Mouse (Mus musculus) C2C12 (cell line): ENCODE measurements around the gene Usp9y.

ENCODE experiments used
- CEBPB ChIP-seq: IDR thresholded peaks from one replicate; pipeline ENCODE4 v1.6.1; 2011; ENCODE audit warnings: low read depth, mild to moderate bottlenecking, control low read depth, moderate library complexity
- CTCF ChIP-seq: IDR thresholded peaks from one replicate; pipeline ENCODE4 v1.5.1; 2011; ENCODE audit not compliant: control insufficient read depth, insufficient read depth, insufficient read length
- FOSL1 ChIP-seq: IDR thresholded peaks from one replicate; pipeline ENCODE4 v1.8.0; 2011; ENCODE audit warnings: mild to moderate bottlenecking, low read length; ENCODE audit not compliant: poor library complexity, insufficient read depth, severe bottlenecking
- MAX ChIP-seq: IDR thresholded peaks from one replicate; pipeline ENCODE4 v1.6.1; 2011; ENCODE audit warnings: mild to moderate bottlenecking, control low read depth
- MYOG ChIP-seq: IDR thresholded peaks from one replicate; pipeline ENCODE4 v1.6.1; 2011; ENCODE audit not compliant: control insufficient read depth, insufficient read length; ENCODE audit errors: extremely low read depth
- USF1 ChIP-seq: IDR thresholded peaks from one replicate; pipeline ENCODE4 v1.6.1; 2011; ENCODE audit warnings: low read depth, mild to moderate bottlenecking, control low read depth, moderate library complexity

DNA sequence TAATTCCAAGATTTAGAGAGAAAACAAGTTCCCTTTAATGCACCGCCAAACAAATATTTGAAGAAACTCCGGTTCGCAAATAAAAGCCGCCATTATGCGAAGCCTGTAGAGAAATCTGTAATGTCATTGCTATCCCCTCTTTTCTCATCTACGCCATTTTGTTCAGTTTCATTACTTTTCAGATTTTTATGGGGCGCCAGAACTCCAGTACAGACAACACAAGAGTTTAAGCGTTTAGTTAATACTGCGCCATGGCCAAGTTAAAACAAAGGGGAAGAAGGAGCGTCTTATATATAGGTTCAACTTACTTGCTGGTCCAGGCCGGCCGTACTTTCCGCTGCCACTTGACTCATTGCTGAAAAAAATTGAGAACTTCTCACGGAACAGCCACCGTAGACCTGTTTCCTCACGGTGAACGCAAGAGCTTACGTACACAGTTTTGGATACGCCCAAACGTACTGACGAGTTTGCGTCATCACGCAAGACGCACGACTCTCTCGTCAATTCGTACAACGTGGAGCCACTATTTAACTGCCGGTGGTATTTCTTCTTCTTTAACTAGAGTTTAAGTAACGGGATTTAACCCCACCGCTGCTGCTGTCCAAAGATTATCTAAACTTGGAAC, 173.3 kb downstream of the Usp9y start, which contains the start of gene Ddx3y:
- TF ChIP-seq CTCF (no peak), FOSL1 (no peak), MAX (no peak), USF1 (no peak), CEBPB (no peak), MYOG (no peak)
